Mouse (Mus musculus) lung, postnatal 0 days (tissue): ENCODE measurements at regions not wholly inside any gene's neighbourhood (a gene's known extent, or its start where the extent isn't known, plus 50 kb on each side); places are given as distances from the start of the nearest gene placed in this dataset.

Experiments used
- CTCF ChIP-seq: IDR thresholded peaks from 2 replicates; pipeline ENCODE4 v1.5.1; 2016; ENCODE audit warnings: antibody characterized with exemption, mild to moderate bottlenecking
- EP300 ChIP-seq: IDR thresholded peaks from 2 replicates; pipeline ENCODE4 v1.6.1; 2016; ENCODE audit warnings: antibody characterized with exemption, mild to moderate bottlenecking, control low read depth

GRCm38 (mm10) chr11:20897468-20897867, 66.6 kb upstream of the Lgalsl start:
- TF ChIP-seq CTCF (no peak), EP300 (no peak)
